Mouse (Mus musculus): ENCODE measurements at regions not wholly inside any gene's neighbourhood (a gene's known extent, or its start where the extent isn't known, plus 50 kb on each side); places are given as distances from the start of the nearest gene placed in this dataset.

DNA sequence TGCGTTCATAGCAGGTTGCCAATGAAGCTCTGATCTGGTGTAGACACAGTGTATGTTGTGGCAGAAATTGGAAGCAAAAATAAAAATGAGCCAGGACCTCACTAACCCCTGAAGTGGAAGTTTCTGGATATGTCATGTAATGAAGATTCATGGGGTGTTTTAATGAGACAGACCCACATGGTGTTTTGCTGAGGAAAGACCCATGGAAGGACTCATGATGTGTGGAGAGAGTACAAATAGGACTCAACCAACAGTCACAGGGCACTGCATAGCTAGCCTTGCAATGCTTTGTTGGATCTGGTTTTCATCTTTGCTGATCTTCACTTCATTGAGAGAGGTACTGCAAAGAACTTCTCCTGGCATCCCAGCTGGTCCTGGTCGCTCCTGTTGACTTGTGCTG, 2399.2 kb upstream of the Gm7489 start:
- CTCF ChIA-PET, result interaction anchor here (0.7 to 1.3 kb wide), 2 partner anchors 15 to 17 kb away, joined by 3 read pairs; no protein-coding TSS in a partner anchor

DNA sequence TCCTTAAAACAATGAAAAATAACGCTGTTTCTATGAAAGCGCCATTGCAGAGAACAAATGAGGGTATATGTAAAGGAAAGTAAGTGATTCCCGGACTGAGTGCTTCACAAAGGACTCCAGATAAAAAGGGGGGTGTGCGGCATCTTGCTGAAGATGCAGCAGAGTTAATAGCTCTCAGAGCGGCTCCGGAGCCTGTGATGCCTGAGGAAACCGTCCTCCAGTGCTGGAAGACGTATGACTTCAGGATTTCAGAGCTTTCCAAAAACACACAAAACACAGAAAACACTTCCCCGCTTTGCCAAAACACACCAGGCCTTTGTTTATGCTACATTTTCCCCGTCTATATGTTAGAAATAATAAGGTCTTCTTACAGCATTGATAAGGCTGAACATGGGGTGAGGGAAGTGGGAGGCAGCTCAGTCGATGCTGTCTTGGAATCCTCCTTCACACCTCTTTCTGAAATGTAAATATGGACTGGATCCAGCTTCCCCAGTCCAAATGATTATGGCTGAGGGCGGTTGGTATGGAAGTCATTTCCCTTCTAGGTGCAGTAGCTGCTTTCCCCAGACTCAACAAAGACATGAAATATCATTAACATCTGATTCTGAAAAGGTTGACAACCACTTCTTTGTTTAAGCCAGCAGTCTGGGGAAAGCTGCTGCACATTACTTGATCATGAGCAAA, 2382.5 kb upstream of the Gm7489 start:
- ChIA-PET CTCF (interaction anchor here (1.1 kb wide), 1 partner anchor 16 kb away, joined by 3 read pairs; no protein-coding TSS in a partner anchor), POLR2A (no interaction called here)
- in situ Hi-C loops (cut with MboI; ENCODE audit: low pct_unique_long_range_greater_than_20kb), result no loop called here
- no peak for TF ChIP-seq CTCF (IDR thresholded peaks at IDR 0.05)
- H3K27me3 ChIP-seq, result peaks cover 3% of the 10 kb centered on the region
- ATAC-seq, result no peak
- no peak for DNase-seq (ENCODE audit: low read depth, low spot score)

More for the DNA sequence above, 2399.2 kb upstream of the Gm7489 start:
- no peak for TF ChIP-seq CTCF (IDR thresholded peaks at IDR 0.05)
- H3K27me3 ChIP-seq, result no peaks in the 10 kb centered on the region
- POLR2A ChIA-PET, result no interaction called here
- in situ Hi-C loops (cut with MboI; ENCODE audit: low pct_unique_long_range_greater_than_20kb), result no loop called here
- no peak for ATAC-seq
- DNase-seq (ENCODE audit: low read depth, low spot score), result no peak

DNA sequence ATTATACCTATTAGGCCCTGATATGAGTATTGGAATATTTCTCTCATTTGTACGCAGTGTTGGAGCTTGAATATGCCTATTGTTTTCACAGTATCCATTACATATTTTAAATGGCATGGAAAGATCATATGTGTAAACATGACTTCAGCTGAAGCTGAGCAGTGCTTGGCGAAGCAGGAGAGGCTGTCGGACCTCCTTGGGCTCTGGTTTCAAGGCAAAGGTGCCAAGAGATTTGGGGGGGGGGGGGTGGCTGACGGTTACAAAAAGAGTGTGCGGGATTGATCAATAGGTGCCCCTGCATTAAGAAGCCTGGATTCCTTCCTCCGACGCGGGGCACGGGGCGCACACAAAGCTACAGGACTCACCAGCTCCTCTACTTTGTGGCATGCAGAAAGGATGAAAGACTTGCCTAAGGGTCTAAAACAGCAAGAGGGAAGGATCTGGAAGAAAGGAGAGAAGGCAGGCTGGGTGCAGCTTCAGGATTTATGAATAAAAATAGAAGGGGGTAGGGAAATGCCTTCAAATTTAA, 2381.9 kb upstream of the Gm7489 start:
- CTCF ChIA-PET, result interaction anchor here (1.1 to 1.7 kb wide), 2 partner anchors 17 kb away, joined by 3 read pairs; no protein-coding TSS in a partner anchor
- no peak for DNase-seq (ENCODE audit: low read depth, low spot score)
- TF ChIP-seq CTCF (IDR thresholded peaks at IDR 0.05), result no peak
- in situ Hi-C loops (cut with MboI; ENCODE audit: low pct_unique_long_range_greater_than_20kb), result no loop called here
- POLR2A ChIA-PET, result interaction anchor here (0.7 kb wide), 1 partner anchor 315 kb away, joined by 3 read pairs; no protein-coding TSS in a partner anchor
- peaks cover 3% of the 10 kb centered on the region for H3K27me3 ChIP-seq
- ATAC-seq, result no peak

DNA sequence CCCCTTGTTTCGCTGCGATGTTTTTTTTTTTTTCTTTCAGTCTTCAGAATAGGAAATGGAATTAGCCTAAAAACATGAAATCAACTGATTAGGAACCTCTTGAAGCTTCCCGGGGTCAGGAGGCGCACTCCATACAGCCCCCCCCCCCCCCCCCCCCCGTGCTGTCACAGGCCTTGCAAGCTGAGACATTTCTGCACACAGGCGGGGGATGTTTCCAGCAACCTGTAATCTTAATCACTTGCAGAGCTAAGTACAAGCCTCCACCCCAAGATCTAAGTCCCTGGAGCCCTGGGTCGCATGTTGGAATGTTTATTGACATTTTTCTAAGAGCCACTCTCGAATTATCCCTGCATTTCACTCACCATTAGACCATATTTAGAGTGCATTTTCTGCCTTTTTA, 2381.4 kb upstream of the Gm7489 start:
- in situ Hi-C loops (cut with MboI; ENCODE audit: low pct_unique_long_range_greater_than_20kb), result no loop called here
- ChIA-PET POLR2A (interaction anchor here (0.6 to 0.7 kb wide), 2 partner anchors 77 to 315 kb away, joined by 3 to 4 read pairs; no protein-coding TSS in a partner anchor), CTCF (interaction anchor here (1.7 kb wide), 1 partner anchor 16 kb away, joined by 3 read pairs; no protein-coding TSS in a partner anchor)
- H3K27me3 ChIP-seq, result peaks cover 3% of the 10 kb centered on the region
- ATAC-seq (no peak), DNase-seq (ENCODE audit: low read depth, low spot score) (no peak)
- TF ChIP-seq CTCF (IDR thresholded peaks at IDR 0.05), result no peak

DNA sequence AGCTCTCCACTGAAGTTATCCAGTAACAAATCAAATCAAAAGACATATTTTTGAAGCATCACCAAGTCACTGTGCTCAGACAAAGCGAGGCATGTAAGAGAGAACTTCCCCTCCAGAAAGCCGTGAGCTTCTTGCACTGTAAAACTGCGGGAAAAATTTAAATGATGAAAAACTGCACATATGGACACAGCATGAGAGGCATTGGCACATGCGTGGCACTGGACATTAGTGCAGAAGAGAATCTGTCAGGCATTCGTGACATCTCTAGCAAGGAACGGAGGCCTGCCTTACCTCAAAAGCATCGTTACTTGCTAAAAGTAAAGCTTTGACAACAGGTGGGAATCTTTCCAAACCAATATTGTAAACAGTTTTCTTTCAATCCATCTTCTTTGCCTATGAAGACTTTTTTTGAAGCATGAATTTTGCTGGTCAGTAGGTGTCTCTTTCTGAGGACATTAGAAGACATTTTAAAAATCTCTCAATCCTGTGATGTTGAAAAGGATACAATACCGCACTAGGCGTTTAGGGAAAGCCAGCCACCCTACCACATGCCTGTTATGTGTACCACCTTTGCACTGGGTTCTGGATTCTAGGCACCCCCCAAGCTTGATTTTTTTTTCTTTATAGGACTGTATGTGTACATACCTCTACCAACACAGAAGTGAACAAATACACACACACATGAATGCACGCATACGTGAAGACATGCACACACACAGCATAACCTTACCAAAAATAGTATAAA, 2380.5 kb upstream of the Gm7489 start:
- ATAC-seq (no peak), DNase-seq (ENCODE audit: low read depth, low spot score) (no peak)
- ChIA-PET CTCF (interaction anchor here (1.0 to 1.7 kb wide), 3 partner anchors 12 to 18 kb away, joined by 3 to 4 read pairs (median 3); no protein-coding TSS in a partner anchor), POLR2A (interaction anchor here (0.6 kb wide), 1 partner anchor 77 kb away, joined by 4 read pairs; no protein-coding TSS in a partner anchor)
- no peak for TF ChIP-seq CTCF (IDR thresholded peaks at IDR 0.05)
- H3K27me3 ChIP-seq, result peaks cover 3% of the 10 kb centered on the region
- in situ Hi-C loops (cut with MboI; ENCODE audit: low pct_unique_long_range_greater_than_20kb), result no loop called here

DNA sequence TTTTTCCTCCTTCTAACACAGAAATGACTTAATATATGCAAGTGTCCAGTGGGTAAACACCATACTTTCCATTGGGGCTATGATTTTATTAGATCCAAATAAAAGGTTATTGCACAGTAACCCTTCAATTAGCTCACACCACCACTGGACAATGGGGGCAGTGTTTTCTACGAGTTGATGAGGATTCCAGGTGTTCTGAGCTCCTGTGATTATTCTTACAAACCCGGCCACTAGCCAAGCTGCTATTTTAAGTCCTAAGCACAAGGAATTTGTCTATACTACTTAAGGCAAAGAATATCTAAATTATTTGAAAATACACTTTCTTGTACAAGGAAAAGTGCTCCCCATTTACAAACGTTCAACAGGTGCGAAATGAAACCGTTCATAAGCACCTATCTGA, 2379.9 kb upstream of the Gm7489 start:
- TF ChIP-seq CTCF (IDR thresholded peaks at IDR 0.05), result no peak
- DNase-seq (ENCODE audit: low read depth, low spot score) (no peak), ATAC-seq (no peak)
- in situ Hi-C loops (cut with MboI; ENCODE audit: low pct_unique_long_range_greater_than_20kb), result no loop called here
- peaks cover 3% of the 10 kb centered on the region for H3K27me3 ChIP-seq
- ChIA-PET CTCF (interaction anchor here (1.0 to 1.7 kb wide), 3 partner anchors 13 to 17 kb away, joined by 3 to 4 read pairs (median 3); no protein-coding TSS in a partner anchor), POLR2A (no interaction called here)

DNA sequence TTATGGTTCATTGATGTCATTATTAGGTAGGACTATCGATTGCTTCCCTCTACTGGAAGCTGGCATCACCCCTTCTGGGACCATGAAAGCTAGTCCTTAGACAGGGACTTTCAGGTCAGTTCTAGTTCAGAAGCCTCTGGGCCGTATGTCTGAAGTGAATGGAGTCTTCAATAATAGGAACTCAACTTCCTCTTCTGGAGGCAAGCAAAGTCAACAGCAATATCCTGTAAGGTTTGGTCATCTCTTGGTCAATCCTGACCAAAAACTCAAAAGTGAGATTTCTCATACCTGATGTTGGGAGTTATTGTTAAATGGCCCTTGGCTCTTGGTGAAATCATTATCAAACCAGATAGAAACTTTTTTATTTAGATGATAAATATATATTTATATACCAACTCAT, 2377.6 kb upstream of the Gm7489 start:
- ATAC-seq (no peak), DNase-seq (ENCODE audit: low read depth, low spot score) (no peak)
- POLR2A ChIA-PET, result no interaction called here
- no peak for TF ChIP-seq CTCF (IDR thresholded peaks at IDR 0.05)
- CTCF ChIA-PET, result no interaction called here
- in situ Hi-C loops (cut with MboI; ENCODE audit: low pct_unique_long_range_greater_than_20kb), result no loop called here
- H3K27me3 ChIP-seq, result peaks cover 7% of the 10 kb centered on the region

DNA sequence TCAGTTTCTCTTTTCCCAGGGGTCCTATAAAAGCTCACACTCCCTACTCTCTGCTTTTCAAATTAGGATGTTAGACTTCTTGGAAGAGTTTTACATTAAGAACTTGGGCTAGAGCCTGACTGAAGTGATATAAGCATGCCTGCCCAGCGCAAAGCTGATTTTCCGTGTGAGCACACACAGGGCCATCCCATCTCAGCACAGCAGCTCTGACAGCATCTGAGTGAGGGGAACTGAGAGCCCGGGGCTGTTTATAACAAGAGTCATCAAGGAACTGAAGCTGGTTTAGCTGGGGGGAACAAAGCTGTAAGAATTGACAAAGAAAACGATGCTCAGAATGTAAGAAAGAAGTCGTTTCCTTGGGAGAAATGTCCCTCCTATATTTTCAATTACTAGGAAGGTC, 2373.4 kb upstream of the Gm7489 start:
- DNase-seq (ENCODE audit: low read depth, low spot score) (no peak), ATAC-seq (no peak)
- TF ChIP-seq CTCF (IDR thresholded peaks at IDR 0.05), result no peak
- H3K27me3 ChIP-seq, result peaks cover 16% of the 10 kb centered on the region
- in situ Hi-C loops (cut with MboI; ENCODE audit: low pct_unique_long_range_greater_than_20kb), result no loop called here
- POLR2A ChIA-PET, result no interaction called here
- CTCF ChIA-PET, result interaction anchor here (1.0 to 1.2 kb wide), 2 partner anchors 9 to 15 kb away, joined by 3 read pairs; no protein-coding TSS in a partner anchor

DNA sequence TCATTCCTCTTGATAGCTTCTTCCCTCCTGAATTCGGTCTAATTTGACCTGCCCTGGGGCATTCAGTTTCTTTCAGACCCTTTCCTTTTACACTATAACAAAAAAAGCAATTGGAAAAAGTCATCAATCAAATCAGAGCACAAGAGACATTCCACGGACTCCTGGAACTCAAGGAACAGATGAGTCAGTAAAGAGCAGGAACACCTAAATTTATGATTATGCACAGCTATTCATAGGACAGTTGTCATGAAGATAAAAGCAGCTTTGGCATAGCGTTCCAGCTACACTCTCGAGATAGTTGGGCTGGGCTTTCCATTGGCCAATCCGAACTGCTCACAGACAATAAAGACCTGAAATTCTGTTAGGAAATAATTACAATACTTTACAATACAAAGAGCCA, 2348.4 kb upstream of the Gm7489 start:
- ChIA-PET CTCF (interaction anchor here (1.3 kb wide), 1 partner anchor 21 kb away, joined by 3 read pairs; no protein-coding TSS in a partner anchor), POLR2A (no interaction called here)
- DNase-seq (ENCODE audit: low read depth, low spot score) (no peak), ATAC-seq (no peak)
- no peak for TF ChIP-seq CTCF (IDR thresholded peaks at IDR 0.05)
- peaks cover 8% of the 10 kb centered on the region for H3K27me3 ChIP-seq
- in situ Hi-C loops (cut with MboI; ENCODE audit: low pct_unique_long_range_greater_than_20kb), result no loop called here

DNA sequence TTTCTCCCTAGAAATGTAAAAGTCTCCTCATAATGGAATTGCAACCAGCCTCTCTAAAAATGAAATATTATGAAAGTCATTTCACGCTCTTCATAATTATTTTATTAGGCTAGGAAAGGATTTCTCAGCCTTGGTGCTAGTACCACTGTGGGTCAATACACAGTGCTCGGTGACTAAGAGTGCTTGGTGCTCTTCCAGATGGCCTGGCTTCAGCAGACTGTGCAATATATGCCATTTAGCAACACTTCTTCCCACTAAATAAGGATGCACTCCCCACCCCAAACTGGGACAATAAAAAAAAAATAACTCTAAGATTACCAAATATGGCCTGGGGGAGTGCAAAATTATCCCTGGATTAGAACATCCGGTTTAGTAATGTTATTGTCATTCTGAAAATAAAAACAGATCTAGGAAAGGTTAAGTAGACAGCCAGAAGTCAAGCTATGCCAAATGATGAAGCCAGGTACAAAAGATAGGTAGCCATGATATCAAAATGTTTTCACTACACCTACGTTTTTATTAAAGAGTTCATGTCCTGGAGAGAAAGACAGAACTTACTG, 2333.4 kb upstream of the Gm7489 start:
- ChIA-PET CTCF (interaction anchor here (1.2 kb wide), 1 partner anchor 25 kb away, joined by 3 read pairs; no protein-coding TSS in a partner anchor), POLR2A (no interaction called here)
- in situ Hi-C loops (cut with MboI; ENCODE audit: low pct_unique_long_range_greater_than_20kb), result no loop called here
- TF ChIP-seq CTCF (IDR thresholded peaks at IDR 0.05), result no peak
- DNase-seq (ENCODE audit: low read depth, low spot score) (no peak), ATAC-seq (no peak)
- H3K27me3 ChIP-seq, result no peaks in the 10 kb centered on the region

All from Patski (cell line).